Mouse (Mus musculus) common myeloid progenitor, adult 5-6 weeks (primary cell): ENCODE data around the gene Junb. TPM values are rescaled to one million over a fixed set of nuclear protein-coding genes. Genes with fewer than 3 reads are reported as not detected.

ENCODE experiments used
- ATAC-seq: replicated peaks from 2 replicates; pipeline ENCODE4 v1.8.0; 2016; ENCODE audit warnings: low read depth, mild to moderate bottlenecking, moderate TSS enrichment, inconsistent platforms; ENCODE audit not compliant: poor library complexity, severe bottlenecking
- total RNA-seq: library from RNA; stranded (forward); fragments of 200-1000, 187-1606 nt; gene quantifications from 2 replicates; pipeline ENCODE4 v1.2.3, GENCODE M21; 2017

Junb gene
- total RNA-seq, 1 experiment from 2014 or later: 102 TPM

GRCm38 (mm10) chr8:84974543-84975142 is 3.9 kb downstream of the Junb start:
- ATAC-seq: no peak

DNA sequence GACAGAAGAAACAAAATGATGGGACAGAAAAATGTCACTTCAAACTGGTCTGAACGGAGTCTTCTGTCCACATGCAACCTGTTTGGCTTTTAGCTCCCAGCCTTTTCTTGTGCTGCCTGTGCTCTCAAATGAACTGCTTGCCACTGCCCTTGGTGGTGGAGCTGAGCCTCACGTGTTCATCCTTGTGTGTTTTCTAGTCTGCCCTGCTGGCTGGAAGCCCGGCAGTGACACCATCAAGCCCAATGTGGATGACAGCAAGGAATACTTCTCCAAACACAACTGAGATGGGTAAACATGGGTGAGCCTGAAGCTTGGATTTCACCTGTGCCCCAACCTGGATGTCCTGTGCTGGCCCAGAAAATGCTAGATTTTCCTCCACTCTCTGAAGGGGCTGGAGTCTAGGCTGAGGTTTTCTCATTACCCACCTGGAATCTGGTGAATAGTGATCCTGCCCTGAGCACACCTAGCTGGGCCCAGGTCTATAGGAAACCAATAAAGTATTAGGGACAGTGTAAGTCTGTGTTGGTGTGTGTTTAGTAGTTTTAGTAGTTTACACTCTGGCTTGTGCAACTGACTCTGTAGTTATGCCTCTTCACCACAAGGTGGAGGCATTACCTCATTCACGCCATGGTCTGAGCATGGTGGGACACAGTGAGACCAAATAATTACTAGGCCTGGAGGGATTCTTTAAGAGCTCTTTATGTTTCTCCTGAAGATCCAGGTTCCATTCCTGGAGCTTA is 4.5 kb downstream of the Junb start:
- peak; percentile 15; the same call in 1 of the 2 replicates for ATAC-seq

DNA sequence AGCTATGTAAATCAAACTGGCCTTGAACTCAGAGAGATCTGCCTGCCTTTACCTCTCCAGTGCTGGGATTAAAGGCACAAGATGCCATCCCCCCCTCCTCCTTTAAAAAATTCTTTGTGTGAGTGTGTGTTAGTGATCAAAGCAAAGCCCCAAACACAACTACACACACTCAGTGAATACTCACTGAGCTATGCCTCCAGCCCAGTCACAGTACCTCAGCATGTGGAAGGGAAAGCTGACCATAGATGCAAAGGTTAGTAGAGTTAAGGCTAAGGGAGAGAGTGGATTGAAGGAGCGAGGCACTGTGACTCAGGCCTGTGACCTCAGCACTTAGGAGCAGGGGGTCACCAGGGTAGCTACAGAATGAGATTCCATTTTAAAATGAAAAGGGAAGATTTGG is 5.4 kb downstream of the Junb start:
- ATAC-seq: no peak

DNA sequence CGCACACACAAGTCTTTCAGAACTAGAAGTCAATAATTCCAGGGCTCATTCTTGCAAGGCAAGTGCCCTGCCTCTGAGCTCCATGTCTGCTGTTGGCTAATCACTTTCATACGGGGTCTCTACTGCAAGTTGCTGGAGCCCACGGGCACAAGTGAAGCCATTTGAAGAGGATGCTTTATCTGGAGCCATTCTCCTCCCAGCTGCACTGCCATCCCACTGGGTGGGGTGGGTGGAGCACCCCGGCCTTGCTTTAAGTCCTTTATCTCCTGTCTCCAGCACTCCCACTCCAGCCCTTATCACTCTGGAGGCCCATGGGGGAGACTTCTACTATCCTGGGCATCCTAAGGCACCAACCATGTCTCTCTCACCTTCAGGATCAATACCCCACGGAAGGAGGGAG is 7.6 kb downstream of the Junb start:
- no peak for ATAC-seq

DNA sequence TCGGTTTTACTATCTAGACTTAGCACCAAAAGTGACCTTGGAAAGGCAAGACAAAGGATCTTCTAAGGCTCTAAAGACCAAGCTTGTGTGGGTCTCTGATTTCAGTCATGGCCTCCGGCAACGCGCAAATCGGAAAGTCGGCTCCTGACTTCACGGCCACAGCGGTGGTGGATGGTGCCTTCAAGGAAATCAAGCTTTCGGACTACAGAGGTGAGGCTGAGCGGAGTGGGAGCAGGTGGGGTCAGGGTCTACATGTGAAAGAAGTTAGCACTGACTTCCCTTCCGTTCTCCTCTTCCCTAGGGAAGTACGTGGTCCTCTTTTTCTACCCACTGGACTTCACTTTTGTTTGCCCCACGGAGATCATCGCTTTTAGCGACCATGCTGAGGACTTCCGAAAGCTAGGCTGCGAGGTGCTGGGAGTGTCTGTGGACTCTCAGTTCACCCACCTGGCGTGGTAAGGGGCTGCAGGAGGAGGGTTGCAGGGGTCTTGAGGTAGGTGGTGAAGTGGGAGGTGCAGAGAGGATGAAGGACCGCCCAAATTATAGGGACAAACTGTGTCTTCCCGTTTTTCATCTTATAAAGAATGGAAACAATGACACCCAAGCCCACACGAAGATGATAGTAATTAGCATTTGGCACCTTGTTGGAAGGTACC is 8.3 kb downstream of the Junb start:
- ATAC-seq: no peak

GRCm38 (mm10) chr8:84969241-84970134 is 9.0 kb downstream of the Junb start, which contains the start of the genes Gm49661, Prdx2 and Rnaseh2a:
TSS of gene Gm49661 (minus strand) at chr8:84969433.
TSS of gene Prdx2 (plus strand) at chr8:84969587.
TSS of gene Rnaseh2a (minus strand) at chr8:84969767.
- peak; percentile 34 for ATAC-seq

- no peak for ATAC-seq
Observed at GRCm38 (mm10) chr8:84968650-84969049, 9.9 kb downstream of the Junb start.

DNA sequence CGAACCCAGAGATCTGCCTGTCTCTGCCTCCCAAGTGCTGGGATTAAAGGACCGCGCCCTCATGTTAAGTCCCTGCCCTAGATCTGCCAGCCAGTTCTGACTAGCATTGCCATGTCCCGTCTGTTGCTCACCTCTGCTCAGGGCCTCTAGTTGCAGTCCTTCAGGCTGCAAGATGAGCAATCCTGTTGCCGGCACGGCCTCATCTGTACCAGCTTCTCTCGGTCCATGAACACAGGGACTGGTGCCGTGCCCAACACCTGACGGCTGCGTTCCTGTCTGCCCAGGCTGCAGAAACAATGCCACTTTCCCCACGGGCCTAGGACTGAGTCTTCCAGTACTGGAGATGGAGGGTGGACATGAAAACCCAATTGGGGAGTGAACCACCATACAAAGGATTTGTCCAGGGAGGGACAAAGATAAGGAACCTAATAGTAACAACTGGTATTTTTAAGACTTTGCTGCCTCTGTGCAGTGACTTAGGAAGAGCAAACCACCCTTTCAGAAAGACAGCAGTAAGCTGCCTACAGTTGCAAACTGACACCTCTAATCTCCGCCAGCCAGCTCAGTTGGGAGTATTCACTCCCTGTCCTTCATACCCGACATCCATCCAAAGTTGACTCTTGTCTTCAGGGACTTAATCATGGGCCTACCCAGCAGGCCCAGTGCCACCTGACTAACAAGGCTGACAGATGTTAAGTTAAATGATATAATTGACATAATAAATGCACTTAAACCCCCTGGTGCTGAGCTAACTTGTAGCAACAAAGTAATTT is 10.8 kb downstream of the Junb start:
- ATAC-seq: no peak

DNA sequence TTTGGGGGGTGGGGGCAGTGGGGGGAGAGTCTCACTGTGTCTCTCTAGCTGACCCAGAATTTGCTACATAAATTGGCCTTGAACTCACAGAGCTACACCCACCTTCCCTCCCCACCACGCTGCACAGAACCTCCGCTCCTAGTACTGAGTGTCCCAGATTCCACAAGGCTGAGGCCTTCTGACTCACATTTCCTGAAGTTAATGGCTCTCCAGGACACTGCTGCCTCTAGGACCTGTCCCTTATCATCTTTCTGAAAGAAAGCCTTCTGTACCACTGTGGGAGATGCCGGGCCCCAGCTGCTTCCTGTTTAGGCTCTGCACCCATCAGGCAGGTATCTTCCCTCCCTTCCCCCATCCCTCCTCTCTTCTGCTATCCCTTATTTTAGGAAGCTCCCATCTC is 11.9 kb downstream of the Junb start:
- ATAC-seq: no peak

DNA sequence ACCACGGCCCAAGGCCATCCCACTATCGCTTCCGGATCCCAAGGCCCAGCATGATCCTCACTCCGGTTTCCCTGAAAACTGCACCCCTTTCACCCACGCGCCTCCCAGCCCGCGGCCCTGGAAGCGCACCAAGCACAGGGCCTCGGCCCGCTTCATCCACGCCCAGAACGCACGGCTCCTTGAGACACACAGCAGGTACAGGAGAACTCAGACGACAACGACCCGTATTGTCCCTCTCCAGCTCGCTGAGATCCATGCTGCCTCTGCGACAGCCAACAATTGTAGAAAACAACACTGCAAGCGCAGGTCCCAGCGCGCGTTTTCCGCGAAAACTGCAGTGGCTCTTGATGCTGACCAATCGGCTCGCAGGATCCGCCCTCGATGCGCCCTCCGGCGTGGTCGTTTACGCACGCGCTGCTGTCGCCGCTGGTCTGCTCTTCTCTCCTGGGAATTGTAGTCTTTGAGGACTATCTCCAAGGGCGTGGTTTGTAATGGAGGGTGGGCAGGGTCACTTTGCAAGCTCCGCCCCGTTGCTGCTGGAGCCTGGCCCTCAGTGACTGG is 12.7 kb downstream of the Junb start:
- peak; percentile 86 for ATAC-seq

DNA sequence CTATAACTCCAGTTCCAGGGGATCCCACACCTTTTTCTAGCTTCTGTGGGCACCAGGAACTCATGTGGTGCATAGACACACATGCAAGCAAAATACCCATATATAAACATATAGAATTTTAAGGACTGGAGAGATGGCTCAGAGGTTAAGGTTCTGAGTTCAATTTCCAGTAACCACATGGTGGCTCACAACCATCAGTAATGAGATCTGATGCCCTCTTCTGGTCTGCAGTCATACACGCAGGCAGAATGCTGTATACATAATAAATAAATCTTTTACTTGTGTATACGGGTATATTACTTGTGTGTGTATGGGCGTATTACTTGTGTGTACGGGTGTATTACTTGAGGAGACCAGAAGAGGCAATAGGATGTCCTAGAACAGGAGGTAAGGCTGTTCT is 14.6 kb downstream of the Junb start:
- ATAC-seq: no peak

- no peak for ATAC-seq
Observed at GRCm38 (mm10) chr8:84959811-84960210, 18.7 kb downstream of the Junb start.

DNA sequence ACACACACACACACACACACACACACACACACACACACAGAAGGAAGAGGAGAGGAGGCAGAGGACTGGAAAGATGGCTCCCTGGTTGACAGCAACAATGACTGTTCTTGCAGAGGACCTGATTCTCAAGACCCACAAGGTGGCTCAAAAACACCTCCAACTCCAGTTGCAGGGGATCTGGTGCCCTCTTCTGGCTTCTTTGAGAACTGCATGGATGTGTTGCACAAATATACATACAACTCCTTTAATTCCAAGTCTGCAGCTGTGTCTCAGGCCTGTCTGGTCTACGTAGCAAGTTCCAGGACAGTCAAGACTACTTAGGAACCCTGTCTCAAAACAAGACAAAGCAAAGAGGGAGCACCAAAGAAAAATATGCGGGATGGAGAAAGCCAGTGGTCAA is 21.8 kb downstream of the Junb start:
- ATAC-seq: peak; percentile 65

- peak; percentile 73 for ATAC-seq
Observed at GRCm38 (mm10) chr8:84952612-84953255, 25.8 kb downstream of the Junb start.

- no peak for ATAC-seq
Observed at GRCm38 (mm10) chr8:84949753-84950152, 28.8 kb downstream of the Junb start.

GRCm38 (mm10) chr8:84947241-84947545 is 31.3 kb downstream of the Junb start:
- ATAC-seq: peak; percentile 70

DNA sequence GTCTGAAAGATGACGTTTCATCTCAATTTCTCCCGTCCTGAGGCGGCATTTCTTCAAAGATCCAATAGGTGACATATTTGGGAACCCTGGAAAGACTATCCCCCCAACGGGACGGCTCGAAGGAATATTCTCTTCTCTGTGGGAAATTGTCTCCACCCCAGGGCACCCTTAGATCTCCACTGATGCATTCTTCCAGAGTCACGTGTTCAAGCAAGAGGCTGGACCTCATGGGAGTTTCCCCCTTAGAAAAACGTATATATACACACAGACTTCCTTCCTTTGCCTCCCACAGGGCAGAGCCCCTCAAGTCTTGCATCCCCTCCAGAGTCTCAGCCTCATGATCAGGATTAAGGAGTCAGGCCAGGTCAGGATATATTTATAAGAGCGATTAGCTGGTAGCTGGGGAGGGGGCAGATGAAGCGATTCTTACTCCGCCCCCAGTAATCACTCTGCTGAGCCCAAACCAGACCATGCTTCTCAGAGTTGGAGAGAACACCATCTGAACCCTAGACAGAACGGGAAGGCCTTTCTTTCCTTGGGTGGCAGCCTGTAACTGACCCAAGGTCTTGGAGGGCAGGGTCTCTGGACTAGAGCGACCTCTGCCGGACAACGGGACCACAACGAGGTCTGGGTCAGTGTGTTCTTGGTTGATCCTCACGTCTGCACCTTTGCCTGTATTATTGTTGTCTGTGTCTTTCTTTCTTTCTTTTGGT is 31.8 kb downstream of the Junb start, which contains the start of gene Rtbdn:
Gene Rtbdn (plus strand): TSS at position 464 of the 713 bp plus-strand sequence.
- no peak for ATAC-seq
